Mouse (Mus musculus) intestine, embryonic 16.5 days (tissue): ENCODE measurements around the gene Ado. TPM values are rescaled to one million over a fixed set of nuclear protein-coding genes. Genes with fewer than 3 reads are reported as not detected.
A peak's percentile ranks its signal among the peaks of the same experiment; 100 is the strongest.

Source experiments
- ATAC-seq: fragments of 200-750 bp; cut with Nextera tagmentation; 2 replicates; pipeline ENCODE4 v1.8.0; 2017; ENCODE audit warnings: moderate TSS enrichment, moderate library complexity
- H3K27ac ChIP-seq: fragments of 300-500 bp; sonication (generic); 2 replicates; pipeline ENCODE4 v1.5.1; 2014; ENCODE audit warnings: mild to moderate bottlenecking, low read length
- H3K27me3 ChIP-seq: fragments of 300-500 bp; sonication (generic); replicated peaks from 2 replicates; pipeline ENCODE4 v1.6.1; 2014; ENCODE audit warnings: low read length, control low read depth, mixed read lengths; ENCODE audit not compliant: control insufficient read depth, insufficient read depth
- H3K36me3 ChIP-seq: fragments of 300-500 bp; sonication (generic); 2 replicates; pipeline ENCODE4 v1.6.1; 2014; ENCODE audit warnings: low read length, control low read depth; ENCODE audit not compliant: control insufficient read depth, insufficient read depth
- H3K4me1 ChIP-seq: fragments of 300-500 bp; sonication (generic); 2 replicates; pipeline ENCODE4 v1.6.1; 2014; ENCODE audit warnings: low read length, control low read depth, mixed read lengths; ENCODE audit not compliant: control insufficient read depth, insufficient read depth
- H3K4me2 ChIP-seq: fragments of 300-500 bp; sonication (generic); 2 replicates; pipeline ENCODE4 v1.6.1; 2014; ENCODE audit warnings: low read depth, low read length, control low read depth
- H3K4me3 ChIP-seq: fragments of 300-500 bp; sonication (generic); 2 replicates; pipeline ENCODE4 v1.5.1; 2014; ENCODE audit warnings: mild to moderate bottlenecking, low read length
- H3K9ac ChIP-seq: fragments of 300-500 bp; sonication (generic); 2 replicates; pipeline ENCODE4 v1.6.1; 2014; ENCODE audit warnings: low read depth, low read length
- H3K9me3 ChIP-seq: fragments of 300-500 bp; sonication (generic); 2 replicates; pipeline ENCODE4 v1.6.1; 2016; ENCODE audit warnings: low read length, control low read depth; ENCODE audit not compliant: control insufficient read depth
- WGBS: fragments of 180-500 bp; shearing (Covaris S2); extraction: QIAGEN DNeasy Blood & Tissue Kit; methylation state at CpG from one replicate; pipeline ENCODE4 v1.1.7; 2014; 5-methylcytosine and 5-hydroxymethylcytosine counted together
- polyA plus RNA-seq: library from polyadenylated mRNA; unstranded; fragments of >200 nt; fragmentation: Nextera tagmentation; extraction: Ambion mirVana; gene quantifications from 2 replicates; pipeline ENCODE4 v1.2.1, GENCODE M21; 2015

The Ado gene
- polyA plus RNA-seq, 1 experiment from 2014 or later, result 43.5 TPM

- ATAC-seq, result no peak
- Histone ChIP-seq H3K27me3 (peaks cover 59% of the 10 kb centered on the region), H3K36me3 (no peaks in the 10 kb centered on the region), H3K4me1 (peaks cover 25% of the 10 kb centered on the region), H3K27ac (no peak overlapping the region), H3K9me3 (no peaks in the 10 kb centered on the region), H3K4me3 (peak overlapping the region; percentile 71), H3K4me2 (peak overlapping the region; percentile 99), H3K9ac (no peak overlapping the region)
- 2% methylated on average over 19 of the region's 19 CpGs for WGBS
Observed at GRCm38 (mm10) chr10:67538106-67538505, 10.6 kb downstream of the Ado start.

DNA sequence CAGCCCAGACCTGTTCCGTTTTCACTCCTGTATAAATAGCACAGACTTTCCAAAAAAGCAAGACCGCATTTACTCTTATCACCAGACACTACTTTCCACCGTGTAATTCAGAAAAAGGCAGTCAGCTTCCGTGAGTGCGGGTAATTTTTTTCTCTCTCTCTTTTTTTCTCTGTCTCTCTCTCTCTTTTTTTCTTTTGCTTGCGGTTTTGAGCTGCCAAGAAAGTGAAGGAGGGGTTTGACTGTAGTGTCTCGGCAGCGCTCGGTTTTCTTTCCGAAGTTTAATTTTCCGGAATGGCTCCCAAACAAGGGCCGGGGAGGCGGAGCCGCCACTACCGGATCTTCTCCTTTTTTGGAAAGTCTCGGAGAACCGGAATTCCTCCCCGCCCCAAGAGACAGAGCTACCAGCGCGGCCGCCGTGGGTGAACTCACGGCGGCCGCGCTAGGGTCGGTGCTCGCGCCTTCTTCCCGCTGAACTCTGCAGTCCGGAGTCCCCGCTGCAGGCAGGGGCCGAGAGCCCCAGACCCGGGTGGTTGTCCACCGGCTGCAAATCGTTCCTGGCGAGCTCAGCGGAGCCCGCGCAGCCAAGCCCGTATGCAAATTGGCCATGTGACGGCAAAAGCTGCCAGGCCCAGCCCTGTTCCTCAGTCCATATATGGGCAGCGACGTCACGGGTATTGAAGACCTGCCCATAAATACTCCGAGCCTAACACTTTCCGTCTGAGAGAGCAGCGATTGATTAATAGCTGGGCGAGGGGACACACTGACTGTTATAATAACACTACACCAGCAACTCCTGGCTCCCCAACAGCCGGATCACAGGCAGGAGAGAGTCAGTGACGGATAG is 11.4 kb downstream of the Ado start:
- under 1% methylated on average over 51 of the region's 51 CpGs for WGBS
- peak overlapping the region; percentile 71 for H3K4me3 ChIP-seq
- peaks cover 25% of the 10 kb centered on the region for H3K4me1 ChIP-seq
- H3K27me3 ChIP-seq, result peaks cover 64% of the 10 kb centered on the region
- peak; percentile 94 for ATAC-seq
- H3K9me3 ChIP-seq, result no peaks in the 10 kb centered on the region
- H3K9ac ChIP-seq, result peak overlapping the region; percentile 69
- H3K4me2 ChIP-seq, result peak overlapping the region; percentile 99
- H3K27ac ChIP-seq, result peak overlapping the region; percentile 71
- no peaks in the 10 kb centered on the region for H3K36me3 ChIP-seq

- Histone ChIP-seq H3K27me3 (peaks cover 63% of the 10 kb centered on the region), H3K9me3 (no peaks in the 10 kb centered on the region), H3K9ac (peak overlapping the region; percentile 53), H3K4me3 (peak overlapping the region; percentile 71), H3K27ac (peak overlapping the region; percentile 27), H3K36me3 (no peaks in the 10 kb centered on the region), H3K4me2 (peak overlapping the region; percentile 99), H3K4me1 (peaks cover 25% of the 10 kb centered on the region)
- ATAC-seq, result peak; percentile 34
- 1% methylated on average over 28 of the region's 32 CpGs for WGBS
Observed at GRCm38 (mm10) chr10:67536621-67537141, 12.1 kb downstream of the Ado start.

- 0% methylated on average over 35 of the region's 35 CpGs for WGBS
- Histone ChIP-seq H3K4me3 (peak overlapping the region; percentile 71), H3K9ac (peak overlapping the region; percentile 53)
Observed at GRCm38 (mm10) chr10:67535972-67536371, 12.8 kb downstream of the Ado start.

DNA sequence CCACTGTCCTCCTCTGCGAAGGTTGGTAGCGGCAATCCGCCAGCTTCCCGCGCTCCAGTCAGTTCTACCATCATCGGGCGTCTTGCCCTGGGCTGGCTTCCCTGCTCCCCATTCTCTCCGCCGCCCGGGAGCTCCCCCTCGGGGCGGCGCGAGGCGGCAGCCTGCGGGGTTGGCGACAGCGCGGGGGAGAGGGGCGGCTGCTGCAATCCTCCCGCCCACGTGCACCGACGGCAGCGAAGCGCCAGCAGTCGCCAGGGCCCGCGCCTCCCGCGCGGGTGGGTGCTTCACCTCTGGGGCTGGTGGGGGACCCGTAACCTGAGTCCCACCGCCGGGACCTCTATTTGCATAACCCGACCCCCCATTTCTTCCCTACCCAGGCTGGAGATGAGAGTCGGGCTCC is 13.5 kb downstream of the Ado start, which contains the start of gene Egr2:
Gene Egr2 (plus strand): TSS at position 220 of the 400 bp plus-strand sequence.
- peak within 1 kb of the TSS; percentile 53 for H3K9ac ChIP-seq

More at GRCm38 (mm10) chr10:67535972-67536371, 12.8 kb downstream of the Ado start:
- Histone ChIP-seq H3K36me3 (no peaks in the 10 kb centered on the region), H3K27me3 (peaks cover 60% of the 10 kb centered on the region), H3K9me3 (no peaks in the 10 kb centered on the region), H3K4me2 (peak overlapping the region; percentile 99), H3K4me1 (peaks cover 25% of the 10 kb centered on the region), H3K27ac (no peak overlapping the region)
- peak; percentile 37 for ATAC-seq

GRCm38 (mm10) chr10:67529769-67530168 is 19.0 kb downstream of the Ado start:
- no peaks in the 10 kb centered on the region for H3K36me3 ChIP-seq
- H3K4me2 ChIP-seq, result no peak overlapping the region
- no peaks in the 10 kb centered on the region for H3K4me1 ChIP-seq
- H3K9me3 ChIP-seq, result no peaks in the 10 kb centered on the region
- WGBS, result 73% methylated on average over 4 of the region's 4 CpGs
- H3K9ac ChIP-seq, result no peak overlapping the region
- H3K27me3 ChIP-seq, result peaks cover 20% of the 10 kb centered on the region
- no peak for ATAC-seq
- no peak overlapping the region for H3K27ac ChIP-seq
- H3K4me3 ChIP-seq, result no peak overlapping the region

More for the DNA sequence above, 13.5 kb downstream of the Ado start, which contains the start of gene Egr2:
- Histone ChIP-seq H3K9me3 (no peaks in the 10 kb centered on the region), H3K4me2 (peak within 1 kb of the TSS; percentile 99), H3K4me3 (peak within 1 kb of the TSS; percentile 71), H3K27me3 (peaks cover 56% of the 10 kb centered on the region), H3K36me3 (no peaks in the 10 kb centered on the region), H3K4me1 (peaks cover 25% of the 10 kb centered on the region), H3K27ac (no peak within 1 kb of the TSS)
- WGBS, result under 1% methylated on average over 37 of the region's 37 CpGs
- no peak for ATAC-seq

DNA sequence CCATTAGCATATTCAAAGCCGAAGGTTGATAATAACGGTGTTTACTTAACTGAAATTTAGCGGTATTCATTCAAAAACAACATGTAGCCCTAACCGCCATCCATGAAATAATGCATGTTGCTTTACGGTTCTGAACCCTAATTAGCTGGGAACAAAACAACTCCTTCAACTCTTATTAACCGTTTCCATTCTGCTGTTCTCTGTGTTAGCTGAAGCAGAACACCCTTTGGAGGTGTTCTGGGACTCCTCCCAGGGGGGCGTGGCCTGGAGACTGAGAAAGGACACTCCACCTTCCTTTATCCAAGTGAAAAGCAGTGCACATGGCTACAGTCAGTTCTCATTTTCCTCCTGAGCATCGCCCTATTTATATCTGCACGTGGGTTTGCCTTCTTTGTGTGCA is 22.3 kb downstream of the Ado start:
- Histone ChIP-seq H3K4me2 (no peak overlapping the region), H3K9ac (no peak overlapping the region), H3K36me3 (no peaks in the 10 kb centered on the region), H3K4me1 (no peaks in the 10 kb centered on the region), H3K9me3 (no peaks in the 10 kb centered on the region), H3K27ac (no peak overlapping the region), H3K4me3 (no peak overlapping the region), H3K27me3 (0 out of 2 replicates have a peak, but pooled peaks cover 3% of the 10 kb centered on the region)
- ATAC-seq, result no peak
- WGBS, result 76% methylated on average over 9 of the region's 9 CpGs

- no peak overlapping the region for H3K4me3 ChIP-seq
- no peaks in the 10 kb centered on the region for H3K9me3 ChIP-seq
- H3K9ac ChIP-seq, result no peak overlapping the region
- H3K36me3 ChIP-seq, result no peaks in the 10 kb centered on the region
- H3K27ac ChIP-seq, result no peak overlapping the region
- 81% methylated on average over 7 of the region's 7 CpGs for WGBS
- H3K27me3 ChIP-seq, result no peaks in the 10 kb centered on the region
- ATAC-seq, result no peak
- no peaks in the 10 kb centered on the region for H3K4me1 ChIP-seq
- H3K4me2 ChIP-seq, result no peak overlapping the region
Observed at GRCm38 (mm10) chr10:67524694-67525093, 24.1 kb downstream of the Ado start.

DNA sequence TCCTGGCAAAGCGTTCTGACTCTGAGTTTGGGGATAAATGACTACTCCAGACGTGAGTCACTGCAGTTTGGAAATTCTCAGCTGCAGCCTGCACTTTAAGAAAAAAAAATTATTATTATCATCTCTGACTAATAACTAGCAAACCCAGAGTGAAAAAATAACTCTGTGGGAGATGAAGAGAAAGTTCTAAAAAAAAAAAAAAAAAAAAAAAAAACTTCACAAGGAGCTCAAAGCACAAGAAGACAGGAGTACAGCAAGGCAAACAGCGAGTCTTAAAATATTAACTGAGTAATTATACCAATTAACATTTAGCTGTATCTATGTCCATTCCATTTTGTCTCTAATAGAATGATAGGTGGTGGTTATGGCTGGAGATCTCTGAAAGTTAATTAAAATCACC is 24.6 kb downstream of the Ado start:
- Histone ChIP-seq H3K27me3 (no peaks in the 10 kb centered on the region), H3K4me2 (no peak overlapping the region), H3K4me3 (no peak overlapping the region), H3K36me3 (no peaks in the 10 kb centered on the region), H3K9ac (no peak overlapping the region), H3K4me1 (no peaks in the 10 kb centered on the region), H3K9me3 (no peaks in the 10 kb centered on the region), H3K27ac (no peak overlapping the region)
- 80% methylated on average over 3 of the region's 3 CpGs for WGBS
- no peak for ATAC-seq
